Mouse (Mus musculus) spleen, adult 2 months (tissue): Measurements from ENCODE around the gene Ctu2. TPM values are rescaled to one million over a fixed set of nuclear protein-coding genes. Genes with fewer than 3 reads are reported as not detected.

Experiments
- DNase-seq, 2 experiments: peaks; one replicate each; pipeline versions ENCODE4 v3.0.0 to v3.0.0-alpha.2; 2012 to 2021; ENCODE audit warnings: low spot score in 2 of 2, low read depth in 1 of 2
- H3K27ac ChIP-seq: fragments of 200-500 bp; 2 replicates; pipeline ENCODE4 v1.5.1; 2012; ENCODE audit warnings: low read length, inconsistent platforms; ENCODE audit not compliant: insufficient read depth
- H3K27me3 ChIP-seq: fragments of 200-500 bp; 2 replicates; pipeline ENCODE4 v1.6.1; 2012; ENCODE audit warnings: mild to moderate bottlenecking, moderate library complexity, low read length, inconsistent platforms; ENCODE audit not compliant: control insufficient read depth, insufficient read depth
- H3K36me3 ChIP-seq: fragments of 200-500 bp; 2 replicates; pipeline ENCODE4 v1.6.1; 2012; ENCODE audit warnings: mild to moderate bottlenecking, low read length, inconsistent platforms; ENCODE audit not compliant: control insufficient read depth, insufficient read depth
- H3K4me1 ChIP-seq: fragments of 200-500 bp; 2 replicates; pipeline ENCODE4 v1.6.1; 2011; ENCODE audit warnings: inconsistent platforms; ENCODE audit not compliant: control insufficient read depth, insufficient read depth, insufficient read length
- H3K4me3 ChIP-seq: fragments of 200-500 bp; 2 replicates; pipeline ENCODE4 v1.5.1; 2011; ENCODE audit warnings: mild to moderate bottlenecking, inconsistent platforms; ENCODE audit not compliant: insufficient read depth, insufficient read length; ENCODE audit errors: extremely low read depth
- CTCF ChIP-seq: fragments of 200-500 bp; IDR thresholded peaks from 2 replicates; pipeline ENCODE4 v1.5.1; 2011; ENCODE audit warnings: mild to moderate bottlenecking, inconsistent platforms; ENCODE audit not compliant: insufficient read depth, insufficient read length, insufficient replicate concordance; ENCODE audit errors: extremely low read depth
- POLR2A ChIP-seq: fragments of 200-500 bp; IDR thresholded peaks from 2 replicates; pipeline ENCODE4 v1.6.1; 2011; ENCODE audit warnings: low read depth, low read length, inconsistent platforms
- WGBS: fragments of 180-500 bp; shearing (Covaris S2); methylation state at CpG from one replicate; pipeline ENCODE4 v1.1.7; 2018; 5-methylcytosine and 5-hydroxymethylcytosine counted together
- polyA plus RNA-seq: library from polyadenylated mRNA; depleted of rRNA; stranded (reverse); fragments of >200 nt; gene quantifications from 2 replicates; pipeline ENCODE4 v1.2.3, GENCODE M21; 2012

Ctu2 gene
- polyA plus RNA-seq, 1 experiment: 40.8 TPM

DNA sequence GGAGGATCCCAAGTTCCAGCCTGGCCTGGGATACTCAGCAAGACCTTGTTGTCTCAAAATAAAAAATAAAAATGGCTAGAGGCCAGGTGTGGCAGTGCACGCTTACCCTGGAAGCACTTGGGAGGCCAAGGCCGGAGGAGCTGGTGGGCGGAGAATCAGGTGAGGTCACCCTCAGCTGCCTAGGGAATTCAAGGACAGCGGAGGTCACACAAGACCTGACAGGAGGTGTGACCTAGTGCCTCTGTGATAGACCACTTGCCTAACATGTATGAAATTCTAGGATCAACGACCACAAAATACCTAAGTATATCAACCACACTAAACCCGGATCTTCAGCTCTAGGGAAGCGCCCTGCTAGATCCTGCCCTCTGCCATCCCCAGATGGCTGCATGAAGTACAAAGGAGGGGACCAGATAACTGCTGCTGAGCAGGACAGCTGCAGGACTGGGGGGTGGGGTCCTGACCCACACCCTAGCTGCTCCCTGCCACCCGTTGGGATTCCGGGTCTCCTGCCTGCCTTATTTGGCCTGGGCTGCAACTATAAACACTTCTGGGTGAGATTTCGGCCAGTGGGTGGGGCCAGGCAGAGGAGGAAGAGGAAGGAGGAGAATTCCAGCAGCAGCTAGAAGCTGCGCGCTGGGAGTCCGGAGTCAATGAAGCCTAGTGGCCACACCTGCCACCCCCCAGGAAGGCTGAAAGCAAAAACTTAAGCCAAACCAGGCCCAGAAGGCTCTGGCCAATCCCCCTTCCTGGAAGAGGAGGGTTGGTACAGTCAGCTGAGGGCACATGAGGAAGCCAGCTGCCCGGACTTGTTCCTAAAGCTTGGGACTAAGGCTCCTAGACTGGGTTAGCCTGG is 47.1 kb downstream of the Ctu2 start:
- no peaks in the 10 kb centered on the region for H3K27me3 ChIP-seq
- no peak for TF ChIP-seq CTCF
- TF ChIP-seq POLR2A: no peak
- peak overlapping the region; percentile 39 for H3K27ac ChIP-seq
- no peak overlapping the region for H3K4me3 ChIP-seq
- DNase-seq: no peak
- 79% methylated on average over 14 of the region's 14 CpGs for WGBS
- no peaks in the 10 kb centered on the region for H3K4me1 ChIP-seq
- no peaks in the 10 kb centered on the region for H3K36me3 ChIP-seq

- Histone ChIP-seq H3K27ac (peak overlapping the region; percentile 15), H3K36me3 (no peaks in the 10 kb centered on the region), H3K4me3 (no peak overlapping the region), H3K27me3 (no peaks in the 10 kb centered on the region), H3K4me1 (no peaks in the 10 kb centered on the region)
- TF ChIP-seq CTCF (no peak), POLR2A (no peak)
- 78% methylated on average over 23 of the region's 23 CpGs for whole genome bisulfite sequencing
- no peak for DNase-seq
Observed at GRCm38 (mm10) chr8:122523652-122524360, 47.9 kb downstream of the Ctu2 start.

GRCm38 (mm10) chr8:122524506-122524905 is 48.6 kb downstream of the Ctu2 start:
- Histone ChIP-seq H3K27me3 (no peaks in the 10 kb centered on the region), H3K4me1 (no peaks in the 10 kb centered on the region), H3K36me3 (no peaks in the 10 kb centered on the region), H3K27ac (no peak overlapping the region), H3K4me3 (no peak overlapping the region)
- TF ChIP-seq POLR2A (no peak), CTCF (no peak)
- no peak for DNase-seq
- WGBS: 82% methylated on average over 6 of the region's 6 CpGs

- WGBS: 81% methylated on average over 6 of the region's 6 CpGs
- no peak for DNase-seq
- Histone ChIP-seq H3K4me3 (no peak overlapping the region), H3K27ac (no peak overlapping the region), H3K4me1 (no peaks in the 10 kb centered on the region), H3K27me3 (no peaks in the 10 kb centered on the region), H3K36me3 (no peaks in the 10 kb centered on the region)
- no peak for TF ChIP-seq POLR2A
- no peak for TF ChIP-seq CTCF
Observed at GRCm38 (mm10) chr8:122525004-122525403, 49.1 kb downstream of the Ctu2 start.

GRCm38 (mm10) chr8:122526084-122526483 is 50.1 kb downstream of the Ctu2 start:
- 85% methylated on average over 3 of the region's 3 CpGs for WGBS
- TF ChIP-seq CTCF: no peak
- no peak for TF ChIP-seq POLR2A
- DNase-seq: no peak
- no peaks in the 10 kb centered on the region for H3K36me3 ChIP-seq
- peaks cover 4% of the 10 kb centered on the region; the same call in 1 of the 2 replicates for H3K4me1 ChIP-seq
- H3K27ac ChIP-seq: no peak overlapping the region
- H3K27me3 ChIP-seq: no peaks in the 10 kb centered on the region
- H3K4me3 ChIP-seq: no peak overlapping the region

- no peak for DNase-seq
- Histone ChIP-seq H3K36me3 (no peaks in the 10 kb centered on the region), H3K4me3 (no peak overlapping the region), H3K27ac (no peak overlapping the region; the same call in 1 of the 2 replicates), H3K4me1 (peaks cover 4% of the 10 kb centered on the region; the same call in 1 of the 2 replicates), H3K27me3 (no peaks in the 10 kb centered on the region)
- TF ChIP-seq CTCF (no peak), POLR2A (no peak)
- WGBS: 56% methylated on average over 7 of the region's 7 CpGs
Observed at GRCm38 (mm10) chr8:122526526-122527170, 50.7 kb downstream of the Ctu2 start.
